Mouse (Mus musculus): ENCODE data around the gene Fus.

DNA sequence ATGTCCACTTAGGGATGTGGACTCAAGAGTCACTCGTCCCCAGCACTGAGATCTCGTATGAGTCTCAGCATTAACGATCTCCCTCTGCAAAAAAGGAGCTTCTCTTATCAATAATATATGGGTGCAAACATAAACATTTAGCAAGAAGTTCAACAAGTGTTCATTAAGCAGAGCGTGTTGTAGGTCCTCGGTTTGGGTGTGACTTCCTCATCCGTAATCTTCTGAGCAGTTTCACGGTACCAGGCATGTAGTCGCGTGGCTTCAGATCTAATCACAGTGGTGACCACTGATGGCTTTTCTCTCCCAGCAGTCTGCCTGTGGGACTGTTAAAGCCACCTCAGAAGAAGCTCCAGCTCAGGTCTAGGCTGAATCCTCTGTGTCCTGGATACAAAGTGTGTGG, 57.1 kb downstream of the Fus start:
- TF ChIP-seq POLR2A (IDR thresholded peaks at IDR 0.05; ENCODE audit: extremely low read depth, insufficient read depth, low read length) (no peak), CTCF (IDR thresholded peaks at IDR 0.05; ENCODE audit: extremely low read depth, insufficient read depth, low read length) (no peak)

All from cortical plate, adult 2 months (tissue).